Mouse (Mus musculus) midbrain, embryonic 14.5 days (tissue): ENCODE data around the gene Foxo3. TPM values are rescaled to one million over a fixed set of nuclear protein-coding genes. Genes with fewer than 3 reads are reported as not detected.
A peak's percentile ranks its signal among the peaks of the same experiment; 100 is the strongest.

Experiments used
- ATAC-seq: fragments of 200-750 bp; cut with Nextera tagmentation; 2 replicates; pipeline ENCODE4 v1.8.0; 2017; ENCODE audit warnings: moderate number of reproducible peaks, moderate library complexity; ENCODE audit not compliant: low FRiP score, low TSS enrichment
- DNase-seq: peaks from one replicate; pipeline ENCODE4 v3.0.0-alpha.2; 2015
- H3K27ac ChIP-seq: fragments of 300-500 bp; sonication (generic); replicated peaks from 2 replicates; pipeline ENCODE4 v1.5.1; 2014; ENCODE audit warnings: mild to moderate bottlenecking, low read depth, low read length, moderate library complexity
- H3K27me3 ChIP-seq: fragments of 300-500 bp; sonication (generic); 2 replicates; pipeline ENCODE4 v1.6.1; 2014; ENCODE audit warnings: low read length, control low read depth, mixed read lengths; ENCODE audit not compliant: control insufficient read depth, insufficient read depth
- H3K36me3 ChIP-seq: fragments of 300-500 bp; sonication (generic); 2 replicates; pipeline ENCODE4 v1.6.1; 2014; ENCODE audit warnings: low read length, control low read depth; ENCODE audit not compliant: control insufficient read depth, insufficient read depth
- H3K4me1 ChIP-seq: fragments of 300-500 bp; sonication (generic); 2 replicates; pipeline ENCODE4 v1.6.1; 2014; ENCODE audit warnings: mild to moderate bottlenecking, antibody characterized with exemption, low read length, control low read depth; ENCODE audit not compliant: control insufficient read depth, insufficient read depth
- H3K4me2 ChIP-seq: fragments of 300-500 bp; sonication (generic); 2 replicates; pipeline ENCODE4 v1.6.1; 2014; ENCODE audit warnings: mild to moderate bottlenecking, low read length, moderate library complexity
- H3K4me3 ChIP-seq: fragments of 300-500 bp; sonication (generic); replicated peaks from 2 replicates; pipeline ENCODE4 v1.5.1; 2014; ENCODE audit warnings: low read depth, low read length
- H3K9ac ChIP-seq: fragments of 300-500 bp; sonication (generic); replicated peaks from 2 replicates; pipeline ENCODE4 v1.6.1; 2014; ENCODE audit warnings: mild to moderate bottlenecking, low read length, moderate library complexity
- H3K9me3 ChIP-seq: fragments of 300-500 bp; sonication (generic); 2 replicates; pipeline ENCODE4 v1.6.1; 2016; ENCODE audit warnings: low read length, control low read depth, mixed read lengths; ENCODE audit not compliant: control insufficient read depth
- WGBS: fragments of 180-500 bp; shearing (Covaris S2); extraction: QIAGEN DNeasy Blood & Tissue Kit; methylation state at CpG from one replicate; pipeline ENCODE4 v1.1.7; 2014; 5-methylcytosine and 5-hydroxymethylcytosine counted together
- polyA plus RNA-seq: library from polyadenylated mRNA; unstranded; fragments of >200 nt; fragmentation: Nextera tagmentation; extraction: Ambion mirVana; gene quantifications from 2 replicates; pipeline ENCODE4 v1.2.1, GENCODE M21; 2014

Foxo3 gene
- polyA plus RNA-seq, 1 experiment from 2014 or later: 6.0 TPM

GRCm38 (mm10) chr10:42152426-42153205 lies 123.9 kb downstream of the Foxo3 start:
- Histone ChIP-seq H3K36me3 (no peaks in the 10 kb centered on the region), H3K27ac (no peak overlapping the region), H3K27me3 (no peaks in the 10 kb centered on the region), H3K4me3 (no peak overlapping the region), H3K4me2 (no peak overlapping the region), H3K4me1 (0 out of 2 replicates have a peak, but pooled peaks cover 3% of the 10 kb centered on the region), H3K9me3 (peaks cover 2% of the 10 kb centered on the region; the same call in 1 of the 2 replicates), H3K9ac (no peak overlapping the region)
- DNase-seq: peak; percentile 39
- WGBS: 47% methylated on average over 14 of the region's 14 CpGs
- no peak for ATAC-seq

DNA sequence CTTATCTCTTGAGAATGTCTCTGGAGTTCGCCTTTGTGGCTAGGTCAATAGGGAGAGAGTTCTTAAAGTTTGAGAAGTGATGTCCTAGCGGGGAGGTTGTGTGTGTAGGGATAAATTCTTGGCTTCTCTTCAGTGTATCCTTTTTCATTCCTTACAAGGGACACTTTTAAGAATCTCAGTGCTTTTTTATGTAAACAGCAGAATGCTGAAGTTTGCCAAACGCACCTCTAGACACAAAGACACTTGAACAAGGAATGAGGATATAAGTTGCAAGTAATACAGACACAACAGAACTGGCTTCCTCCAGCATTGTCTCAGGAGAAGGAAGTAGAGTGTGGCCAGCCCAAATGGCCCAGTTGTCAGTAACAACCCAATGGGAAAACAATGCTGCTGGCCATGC lies 126.8 kb downstream of the Foxo3 start:
- no peak for DNase-seq
- Histone ChIP-seq H3K4me3 (no peak overlapping the region), H3K4me2 (no peak overlapping the region), H3K36me3 (no peaks in the 10 kb centered on the region), H3K27me3 (no peaks in the 10 kb centered on the region), H3K9ac (no peak overlapping the region), H3K4me1 (0 out of 2 replicates have a peak, but pooled peaks cover 3% of the 10 kb centered on the region), H3K9me3 (no peaks in the 10 kb centered on the region), H3K27ac (no peak overlapping the region)
- WGBS: 95% methylated on average over 3 of the region's 3 CpGs
- no peak for ATAC-seq

- H3K4me3 ChIP-seq: no peak overlapping the region
- ATAC-seq (no peak), DNase-seq (no peak)
- H3K27ac ChIP-seq: no peak overlapping the region
- H3K27me3 ChIP-seq: no peaks in the 10 kb centered on the region
- H3K9ac ChIP-seq: no peak overlapping the region
- H3K4me1 ChIP-seq: 0 out of 2 replicates have a peak, but pooled peaks cover 3% of the 10 kb centered on the region
- WGBS: 87% methylated on average over 3 of the region's 3 CpGs
- no peak overlapping the region for H3K4me2 ChIP-seq
- H3K36me3 ChIP-seq: no peaks in the 10 kb centered on the region
- H3K9me3 ChIP-seq: no peaks in the 10 kb centered on the region
Observed at GRCm38 (mm10) chr10:42148326-42148725, 128.2 kb downstream of the Foxo3 start.

DNA sequence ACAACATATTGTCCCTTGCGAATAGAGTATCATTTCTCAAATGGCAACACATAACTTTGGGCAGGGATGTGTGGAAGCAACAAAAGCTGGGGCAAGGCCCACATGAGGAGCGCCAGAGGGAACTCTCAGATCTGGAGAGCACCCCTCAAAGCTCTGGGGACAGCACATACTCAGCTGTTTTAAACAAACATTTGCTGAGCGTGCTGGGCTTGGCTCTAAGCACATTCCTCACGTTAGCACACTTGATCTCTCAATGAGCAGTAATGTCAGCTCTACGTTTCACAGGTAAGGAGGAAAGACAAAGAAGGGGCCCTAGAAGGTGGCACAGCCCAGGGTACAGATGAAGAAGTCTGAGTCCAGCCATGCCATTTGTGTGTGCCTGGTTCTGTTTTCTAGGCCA lies 131.3 kb downstream of the Foxo3 start:
- H3K4me3 ChIP-seq: no peak overlapping the region
- DNase-seq (no peak), ATAC-seq (no peak)
- WGBS: 80% methylated on average over 5 of the region's 5 CpGs
- H3K27me3 ChIP-seq: no peaks in the 10 kb centered on the region
- no peak overlapping the region for H3K27ac ChIP-seq
- H3K4me2 ChIP-seq: no peak overlapping the region
- H3K36me3 ChIP-seq: no peaks in the 10 kb centered on the region
- no peaks in the 10 kb centered on the region for H3K4me1 ChIP-seq
- H3K9ac ChIP-seq: no peak overlapping the region
- H3K9me3 ChIP-seq: no peaks in the 10 kb centered on the region

DNA sequence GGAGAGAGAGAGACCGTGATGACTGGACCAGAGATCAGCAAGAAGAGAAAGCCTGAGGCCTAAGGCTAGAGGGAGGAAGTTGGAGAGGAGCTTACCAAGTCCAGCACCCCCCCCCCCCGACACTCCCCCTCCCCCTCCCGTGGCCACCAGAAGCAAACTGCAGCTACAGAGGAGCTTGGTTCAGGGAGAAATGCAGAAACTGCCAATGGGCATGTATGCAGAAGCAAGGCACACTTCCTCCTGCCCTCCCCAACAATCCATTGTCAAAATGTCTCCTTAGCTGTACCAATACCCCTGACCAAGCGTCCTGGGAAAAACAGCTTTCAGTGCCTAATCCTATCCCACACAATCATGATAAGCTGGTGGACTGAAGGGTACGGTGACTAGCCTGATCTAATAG lies 131.8 kb downstream of the Foxo3 start:
- ATAC-seq: no peak
- Histone ChIP-seq H3K36me3 (no peaks in the 10 kb centered on the region), H3K27ac (no peak overlapping the region), H3K4me1 (no peaks in the 10 kb centered on the region), H3K9ac (no peak overlapping the region), H3K4me2 (no peak overlapping the region), H3K9me3 (no peaks in the 10 kb centered on the region), H3K4me3 (no peak overlapping the region), H3K27me3 (no peaks in the 10 kb centered on the region)
- WGBS: 75% methylated on average over 5 of the region's 5 CpGs
- DNase-seq: no peak

GRCm38 (mm10) chr10:42144176-42144575 lies 132.4 kb downstream of the Foxo3 start:
- Histone ChIP-seq H3K27ac (no peak overlapping the region), H3K36me3 (no peaks in the 10 kb centered on the region), H3K4me2 (no peak overlapping the region), H3K4me1 (no peaks in the 10 kb centered on the region), H3K9me3 (no peaks in the 10 kb centered on the region), H3K9ac (no peak overlapping the region), H3K4me3 (no peak overlapping the region), H3K27me3 (no peaks in the 10 kb centered on the region)
- DNase-seq (no peak), ATAC-seq (no peak)
- 65% methylated on average over 2 of the region's 2 CpGs for WGBS

DNA sequence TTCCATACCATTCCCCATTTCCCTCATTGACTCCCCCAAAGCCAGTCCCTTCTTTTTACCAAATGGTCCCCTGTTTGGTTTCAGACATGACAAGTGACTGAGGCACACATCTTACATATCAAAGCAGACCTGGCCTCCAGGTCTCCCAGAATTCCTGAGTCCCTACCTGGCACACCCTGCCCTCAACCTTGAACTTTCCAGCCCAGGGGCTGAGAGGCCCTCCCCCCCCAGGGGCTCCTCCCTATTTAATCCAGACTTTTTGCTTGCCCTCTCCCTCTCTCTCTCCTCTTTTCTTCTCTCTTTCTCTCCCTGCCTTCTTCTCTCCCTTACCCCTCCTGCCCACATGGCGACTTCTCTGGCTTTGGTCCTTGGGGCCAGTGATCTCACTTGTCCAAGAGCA lies 133.8 kb downstream of the Foxo3 start:
- no peak for ATAC-seq
- H3K9ac ChIP-seq: no peak overlapping the region
- no peaks in the 10 kb centered on the region for H3K4me1 ChIP-seq
- no peak for DNase-seq
- no peaks in the 10 kb centered on the region for H3K9me3 ChIP-seq
- WGBS: 78% methylated on average over 1 of the region's 1 CpGs
- no peak overlapping the region for H3K4me3 ChIP-seq
- H3K36me3 ChIP-seq: no peaks in the 10 kb centered on the region
- no peak overlapping the region for H3K27ac ChIP-seq
- no peaks in the 10 kb centered on the region for H3K27me3 ChIP-seq
- H3K4me2 ChIP-seq: no peak overlapping the region

GRCm38 (mm10) chr10:42142081-42142480 lies 134.5 kb downstream of the Foxo3 start:
- H3K9me3 ChIP-seq: no peaks in the 10 kb centered on the region
- no peak overlapping the region for H3K4me2 ChIP-seq
- no peaks in the 10 kb centered on the region for H3K27me3 ChIP-seq
- H3K4me1 ChIP-seq: no peaks in the 10 kb centered on the region
- H3K36me3 ChIP-seq: no peaks in the 10 kb centered on the region
- H3K9ac ChIP-seq: no peak overlapping the region
- no peak overlapping the region for H3K27ac ChIP-seq
- WGBS: 82% methylated on average over 9 of the region's 9 CpGs
- no peak for ATAC-seq
- no peak overlapping the region for H3K4me3 ChIP-seq
- no peak for DNase-seq

- H3K27ac ChIP-seq: no peak overlapping the region
- no peaks in the 10 kb centered on the region for H3K27me3 ChIP-seq
- H3K9me3 ChIP-seq: no peaks in the 10 kb centered on the region
- H3K4me1 ChIP-seq: no peaks in the 10 kb centered on the region
- no peaks in the 10 kb centered on the region for H3K36me3 ChIP-seq
- DNase-seq: no peak
- H3K4me3 ChIP-seq: no peak overlapping the region
- H3K9ac ChIP-seq: no peak overlapping the region
- 92% methylated on average over 1 of the region's 1 CpGs for WGBS
- no peak for ATAC-seq
- no peak overlapping the region for H3K4me2 ChIP-seq
Observed at GRCm38 (mm10) chr10:42139749-42140148, 136.8 kb downstream of the Foxo3 start.
